Mouse (Mus musculus) limb, embryonic 13.5 days (tissue): ENCODE data around the gene Hyal1. TPM values are rescaled to one million over a fixed set of nuclear protein-coding genes. Genes with fewer than 3 reads are reported as not detected.

Experiments used
- ATAC-seq: fragments of 200-750 bp; cut with Nextera tagmentation; 2 replicates; pipeline ENCODE4 v1.8.0; 2017; ENCODE audit warnings: low read depth, moderate number of reproducible peaks, moderate TSS enrichment; ENCODE audit not compliant: low FRiP score
- H3K27ac ChIP-seq: fragments of 300-500 bp; sonication (generic); 2 replicates; pipeline ENCODE4 v1.5.1; 2015; ENCODE audit warnings: inconsistent platforms, mild to moderate bottlenecking, moderate library complexity
- H3K27me3 ChIP-seq: fragments of 300-500 bp; sonication (generic); 2 replicates; pipeline ENCODE4 v1.6.1; 2015; ENCODE audit warnings: mild to moderate bottlenecking, inconsistent platforms
- H3K36me3 ChIP-seq: fragments of 300-500 bp; sonication (generic); 2 replicates; pipeline ENCODE4 v1.6.1; 2015; ENCODE audit warnings: inconsistent platforms, mild to moderate bottlenecking, moderate library complexity
- H3K4me1 ChIP-seq: fragments of 300-500 bp; sonication (generic); 2 replicates; pipeline ENCODE4 v1.6.1; 2015; ENCODE audit warnings: inconsistent platforms
- H3K4me2 ChIP-seq: fragments of 300-500 bp; sonication (generic); replicated peaks from 2 replicates; pipeline ENCODE4 v1.6.1; 2015; ENCODE audit warnings: inconsistent platforms, mild to moderate bottlenecking, moderate library complexity
- H3K4me3 ChIP-seq: fragments of 300-500 bp; sonication (generic); 2 replicates; pipeline ENCODE4 v1.5.1; 2015; ENCODE audit warnings: moderate library complexity, mild to moderate bottlenecking, inconsistent platforms
- H3K9ac ChIP-seq: fragments of 300-500 bp; sonication (generic); 2 replicates; pipeline ENCODE4 v1.6.1; 2015; ENCODE audit warnings: mild to moderate bottlenecking, inconsistent platforms
- H3K9me3 ChIP-seq: fragments of 300-500 bp; sonication (generic); 2 replicates; pipeline ENCODE4 v1.6.1; 2016; ENCODE audit warnings: inconsistent platforms
- WGBS: fragments of 180-500 bp; shearing (Covaris S2); methylation state at CpG from one replicate; pipeline ENCODE4 v1.1.7; 2015; 5-methylcytosine and 5-hydroxymethylcytosine counted together
- polyA plus RNA-seq: library from polyadenylated mRNA; unstranded; fragments of >200 nt; fragmentation: Nextera tagmentation; extraction: Ambion mirVana; gene quantifications from 2 replicates; pipeline ENCODE4 v1.2.1, GENCODE M21; 2015

Hyal1 gene
- polyA plus RNA-seq, 1 experiment from 2014 or later, result 13.4 TPM

- 32% methylated on average over 23 of the region's 23 CpGs for WGBS
- Histone ChIP-seq H3K27me3 (0 out of 2 replicates have a peak, but pooled peaks cover 2% of the 10 kb centered on the region), H3K4me3 (no peak overlapping the region), H3K36me3 (no peaks in the 10 kb centered on the region), H3K4me1 (peaks cover 77% of the 10 kb centered on the region), H3K9ac (peak overlapping the region; percentile 45; the same call in 1 of the 2 replicates), H3K27ac (peak overlapping the region; percentile 65; the same call in 1 of the 2 replicates), H3K4me2 (peak overlapping the region; percentile 63), H3K9me3 (no peaks in the 10 kb centered on the region)
- ATAC-seq, result no peak
Measured at GRCm38 (mm10) chr9:107605041-107605661, 28.4 kb downstream of the Hyal1 start.

- Histone ChIP-seq H3K9ac (peak overlapping the region; percentile 62), H3K4me3 (peak overlapping the region; percentile 33)
Measured at GRCm38 (mm10) chr9:107606591-107606990, 29.9 kb downstream of the Hyal1 start.

GRCm38 (mm10) chr9:107607036-107607435 is 30.3 kb downstream of the Hyal1 start:
- Histone ChIP-seq H3K9ac (peak overlapping the region; percentile 62), H3K4me3 (peak overlapping the region; percentile 33), H3K4me2 (peak overlapping the region; percentile 63), H3K27ac (peak overlapping the region; percentile 67), H3K4me1 (peaks cover 93% of the 10 kb centered on the region), H3K9me3 (no peaks in the 10 kb centered on the region), H3K36me3 (no peaks in the 10 kb centered on the region), H3K27me3 (no peaks in the 10 kb centered on the region)
- WGBS, result 65% methylated on average over 2 of the region's 2 CpGs
- no peak for ATAC-seq

More at GRCm38 (mm10) chr9:107606591-107606990, 29.9 kb downstream of the Hyal1 start:
- Histone ChIP-seq H3K27ac (peak overlapping the region; percentile 67), H3K4me2 (peak overlapping the region; percentile 63), H3K36me3 (no peaks in the 10 kb centered on the region), H3K27me3 (no peaks in the 10 kb centered on the region), H3K4me1 (peaks cover 92% of the 10 kb centered on the region), H3K9me3 (no peaks in the 10 kb centered on the region)
- no peak for ATAC-seq
- WGBS, result 3% methylated on average over 9 of the region's 9 CpGs

GRCm38 (mm10) chr9:107607653-107608245 is 31.0 kb downstream of the Hyal1 start:
- Histone ChIP-seq H3K27me3 (no peaks in the 10 kb centered on the region), H3K9ac (peak overlapping the region; percentile 35), H3K9me3 (no peaks in the 10 kb centered on the region), H3K4me1 (peaks cover 91% of the 10 kb centered on the region), H3K36me3 (no peaks in the 10 kb centered on the region), H3K4me3 (no peak overlapping the region), H3K27ac (peak overlapping the region; percentile 67; the same call in 1 of the 2 replicates), H3K4me2 (peak overlapping the region; percentile 63)
- WGBS, result 52% methylated on average over 9 of the region's 9 CpGs
- no peak for ATAC-seq

- peak within 1 kb of the TSS; percentile 63 for H3K4me2 ChIP-seq
- H3K4me1 ChIP-seq, result peaks cover 88% of the 10 kb centered on the region
- ATAC-seq, result peak; percentile 14; the same call in 1 of the 2 replicates
- WGBS, result 38% methylated on average over 11 of the region's 12 CpGs
- H3K4me3 ChIP-seq, result no peak within 1 kb of the TSS
- peak within 1 kb of the TSS; percentile 67 for H3K27ac ChIP-seq
- no peaks in the 10 kb centered on the region for H3K9me3 ChIP-seq
- peak within 1 kb of the TSS; percentile 35 for H3K9ac ChIP-seq
- H3K36me3 ChIP-seq, result peaks cover 3% of the 10 kb centered on the region
- no peaks in the 10 kb centered on the region for H3K27me3 ChIP-seq
Measured at GRCm38 (mm10) chr9:107608741-107609432, 32.2 kb downstream of the Hyal1 start, which contains the start of gene Sema3b. TSS of gene Sema3b (minus strand) at chr9:107609229.

- Histone ChIP-seq H3K4me2 (peak overlapping the region; percentile 63), H3K9ac (no peak overlapping the region), H3K9me3 (no peaks in the 10 kb centered on the region), H3K4me1 (peaks cover 82% of the 10 kb centered on the region), H3K4me3 (no peak overlapping the region), H3K27me3 (no peaks in the 10 kb centered on the region), H3K27ac (peak overlapping the region; percentile 67), H3K36me3 (peaks cover 9% of the 10 kb centered on the region)
- 58% methylated on average over 4 of the region's 4 CpGs for WGBS
- no peak for ATAC-seq
Measured at GRCm38 (mm10) chr9:107609433-107609830, 32.7 kb downstream of the Hyal1 start.

- H3K27me3 ChIP-seq, result no peaks in the 10 kb centered on the region
- peak overlapping the region; percentile 66 for H3K9ac ChIP-seq
- peak overlapping the region; percentile 93 for H3K27ac ChIP-seq
- H3K4me2 ChIP-seq, result peak overlapping the region; percentile 70
- 73% methylated on average over 6 of the region's 6 CpGs for WGBS
- H3K36me3 ChIP-seq, result peaks cover 31% of the 10 kb centered on the region
- 0 out of 2 replicates have a peak, but pooled peaks have one; percentile 2 for ATAC-seq
- H3K4me3 ChIP-seq, result peak overlapping the region; percentile 40
- peaks cover 61% of the 10 kb centered on the region for H3K4me1 ChIP-seq
- H3K9me3 ChIP-seq, result no peaks in the 10 kb centered on the region
Measured at GRCm38 (mm10) chr9:107611456-107612190, 34.9 kb downstream of the Hyal1 start.

GRCm38 (mm10) chr9:107612191-107612944 is 35.6 kb downstream of the Hyal1 start:
- Histone ChIP-seq H3K4me2 (peak overlapping the region; percentile 70), H3K4me1 (peaks cover 53% of the 10 kb centered on the region), H3K9ac (peak overlapping the region; percentile 66), H3K9me3 (no peaks in the 10 kb centered on the region), H3K36me3 (peaks cover 36% of the 10 kb centered on the region), H3K4me3 (peak overlapping the region; percentile 40), H3K27ac (peak overlapping the region; percentile 93), H3K27me3 (no peaks in the 10 kb centered on the region)
- 7% methylated on average over 45 of the region's 48 CpGs for WGBS
- peak; percentile 90 for ATAC-seq

- ATAC-seq, result 0 out of 2 replicates have a peak, but pooled peaks have one; percentile 2
- H3K36me3 ChIP-seq, result peaks cover 43% of the 10 kb centered on the region
- peak overlapping the region; percentile 40 for H3K4me3 ChIP-seq
- 11% methylated on average over 12 of the region's 12 CpGs for WGBS
- H3K9ac ChIP-seq, result peak overlapping the region; percentile 51
- no peaks in the 10 kb centered on the region for H3K27me3 ChIP-seq
- peak overlapping the region; percentile 82; the same call in 1 of the 2 replicates for H3K27ac ChIP-seq
- peak overlapping the region; percentile 70 for H3K4me2 ChIP-seq
- peaks cover 46% of the 10 kb centered on the region for H3K4me1 ChIP-seq
- no peaks in the 10 kb centered on the region for H3K9me3 ChIP-seq
Measured at GRCm38 (mm10) chr9:107612945-107613569, 36.3 kb downstream of the Hyal1 start.

GRCm38 (mm10) chr9:107615035-107615434 is 38.3 kb downstream of the Hyal1 start:
- Histone ChIP-seq H3K4me2 (no peak overlapping the region), H3K27ac (no peak overlapping the region), H3K27me3 (no peaks in the 10 kb centered on the region), H3K9me3 (no peaks in the 10 kb centered on the region), H3K36me3 (peaks cover 62% of the 10 kb centered on the region), H3K4me3 (no peak overlapping the region), H3K4me1 (peaks cover 28% of the 10 kb centered on the region), H3K9ac (no peak overlapping the region)
- 93% methylated on average over 4 of the region's 4 CpGs for WGBS
- no peak for ATAC-seq

GRCm38 (mm10) chr9:107617461-107617860 is 40.7 kb downstream of the Hyal1 start:
- H3K36me3 ChIP-seq, result peaks cover 75% of the 10 kb centered on the region
- H3K27ac ChIP-seq, result no peak overlapping the region
- H3K9ac ChIP-seq, result no peak overlapping the region
- H3K4me2 ChIP-seq, result no peak overlapping the region
- H3K4me3 ChIP-seq, result no peak overlapping the region
- H3K9me3 ChIP-seq, result no peaks in the 10 kb centered on the region
- H3K27me3 ChIP-seq, result no peaks in the 10 kb centered on the region
- 79% methylated on average over 2 of the region's 2 CpGs for WGBS
- ATAC-seq, result no peak
- H3K4me1 ChIP-seq, result peaks cover 4% of the 10 kb centered on the region
